Mouse (Mus musculus) forebrain, embryonic 14.5 days (tissue): ENCODE measurements around the gene Hrk. TPM values are rescaled to one million over a fixed set of nuclear protein-coding genes. Genes with fewer than 3 reads are reported as not detected.
A peak's percentile ranks its signal among the peaks of the same experiment; 100 is the strongest.

Experiments
- ATAC-seq: fragments of 200-750 bp; cut with Nextera tagmentation; 2 replicates; pipeline ENCODE4 v1.8.0; 2017; ENCODE audit warnings: mild to moderate bottlenecking, moderate library complexity
- DNase-seq: peaks from one replicate; pipeline ENCODE4 v3.0.0-alpha.2; 2015; ENCODE audit warnings: low spot score
- H3K27ac ChIP-seq: fragments of 300-500 bp; sonication (generic); 2 replicates; pipeline ENCODE4 v1.5.1; 2014; ENCODE audit warnings: low read depth, mild to moderate bottlenecking, control low read depth, low read length, moderate library complexity
- H3K27me3 ChIP-seq: fragments of 300-500 bp; sonication (generic); replicated peaks from 2 replicates; pipeline ENCODE4 v1.6.1; 2014; ENCODE audit warnings: low read length, control low read depth, mixed read lengths; ENCODE audit not compliant: control insufficient read depth, insufficient read depth
- H3K36me3 ChIP-seq: fragments of 300-500 bp; sonication (generic); 2 replicates; pipeline ENCODE4 v1.6.1; 2014; ENCODE audit warnings: low read length, control low read depth; ENCODE audit not compliant: control insufficient read depth, insufficient read depth
- H3K4me1 ChIP-seq: fragments of 300-500 bp; sonication (generic); 2 replicates; pipeline ENCODE4 v1.6.1; 2014; ENCODE audit warnings: antibody characterized with exemption, low read length, control low read depth; ENCODE audit not compliant: control insufficient read depth, insufficient read depth
- H3K4me2 ChIP-seq: fragments of 300-500 bp; sonication (generic); 2 replicates; pipeline ENCODE4 v1.6.1; 2014; ENCODE audit warnings: mild to moderate bottlenecking, control low read depth, low read length
- H3K4me3 ChIP-seq: fragments of 300-500 bp; sonication (generic); 2 replicates; pipeline ENCODE4 v1.5.1; 2014; ENCODE audit warnings: low read depth, low read length, control low read depth
- H3K9ac ChIP-seq: fragments of 300-500 bp; sonication (generic); 2 replicates; pipeline ENCODE4 v1.6.1; 2014; ENCODE audit warnings: mild to moderate bottlenecking, low read length, control low read depth, moderate library complexity
- H3K9me3 ChIP-seq: fragments of 300-500 bp; sonication (generic); replicated peaks from 2 replicates; pipeline ENCODE4 v1.6.1; 2016; ENCODE audit warnings: low read length, control low read depth, mixed read lengths; ENCODE audit not compliant: control insufficient read depth
- WGBS: fragments of 180-500 bp; shearing (Covaris S2); extraction: QIAGEN DNeasy Blood & Tissue Kit; methylation state at CpG from one replicate; pipeline ENCODE4 v1.1.7; 2014; 5-methylcytosine and 5-hydroxymethylcytosine counted together
- polyA plus RNA-seq: library from polyadenylated mRNA; unstranded; fragments of >200 nt; fragmentation: Nextera tagmentation; extraction: Ambion mirVana; gene quantifications from 2 replicates; pipeline ENCODE4 v1.2.1, GENCODE M21; 2014

Hrk gene
- polyA plus RNA-seq, 1 experiment from 2014 or later = 1.1 TPM

- Histone ChIP-seq H3K36me3 (peaks cover 8% of the 10 kb centered on the region; the same call in 1 of the 2 replicates), H3K27ac (no peak overlapping the region), H3K4me1 (peaks cover 5% of the 10 kb centered on the region; the same call in 1 of the 2 replicates), H3K27me3 (no peaks in the 10 kb centered on the region), H3K9ac (no peak overlapping the region), H3K4me3 (no peak overlapping the region), H3K9me3 (no peaks in the 10 kb centered on the region), H3K4me2 (no peak overlapping the region)
- no peak for ATAC-seq
- 87% methylated on average over 3 of the region's 3 CpGs for WGBS
- no peak for DNase-seq
Measured at GRCm38 (mm10) chr5:118149711-118150110, 14.7 kb upstream of the Hrk start.

DNA sequence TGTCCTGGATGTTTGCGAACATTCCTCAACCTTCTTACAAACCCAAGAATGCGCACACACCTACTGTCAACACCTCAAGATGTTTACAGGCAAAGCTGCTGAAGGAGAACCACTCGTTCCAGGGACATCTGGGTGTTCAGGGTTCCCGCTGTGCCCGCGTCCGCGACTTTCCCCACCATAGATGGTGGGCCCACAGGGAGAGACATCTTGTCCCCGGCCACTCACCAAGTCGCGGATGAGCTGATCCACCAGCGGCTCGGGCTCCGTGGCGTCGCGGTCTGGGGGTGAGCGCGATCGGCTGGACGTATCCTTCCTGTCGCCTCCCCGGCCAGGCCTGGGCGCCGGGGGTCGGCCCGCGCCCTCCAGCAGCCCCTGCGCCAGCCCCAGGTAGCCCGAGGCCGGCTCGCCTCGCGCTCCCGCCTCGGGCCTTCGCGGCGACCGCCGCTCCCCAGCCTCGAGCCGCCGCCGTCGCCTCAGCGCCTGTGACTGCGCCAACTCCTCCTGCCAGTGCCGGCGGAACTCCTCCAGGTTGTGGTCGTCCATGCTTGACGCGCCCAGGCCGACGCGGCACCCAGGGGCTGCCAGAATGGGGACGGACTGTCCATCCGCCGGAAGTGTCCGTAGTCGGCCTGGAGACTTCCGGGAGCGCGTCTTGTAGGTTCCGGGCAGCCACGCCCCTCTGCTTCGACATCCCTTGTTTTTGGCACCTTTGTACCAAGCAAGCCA, 9.4 kb upstream of the Hrk start, which contains the start of gene Fbxw8:
Fbxw8 (minus strand) TSS at position 626 of the 726 bp plus-strand sequence.
- ATAC-seq = peak; percentile 92
- 0 out of 2 replicates have a peak, but pooled peaks cover 8% of the 10 kb centered on the region for H3K36me3 ChIP-seq
- peak within 1 kb of the TSS; percentile 89 for H3K4me3 ChIP-seq
- H3K9ac ChIP-seq = peak within 1 kb of the TSS; percentile 91
- under 1% methylated on average over 67 of the region's 67 CpGs for WGBS
- peaks cover 5% of the 10 kb centered on the region; the same call in 1 of the 2 replicates for H3K4me1 ChIP-seq
- peak within 1 kb of the TSS; percentile 48; the same call in 1 of the 2 replicates for H3K27ac ChIP-seq
- no peaks in the 10 kb centered on the region for H3K9me3 ChIP-seq
- peak within 1 kb of the TSS; percentile 78 for H3K4me2 ChIP-seq
- H3K27me3 ChIP-seq = no peaks in the 10 kb centered on the region
- peak; percentile 92 for DNase-seq

GRCm38 (mm10) chr5:118155565-118155947, 8.9 kb upstream of the Hrk start:
- no peaks in the 10 kb centered on the region for H3K9me3 ChIP-seq
- 0 out of 2 replicates have a peak, but pooled peaks cover 8% of the 10 kb centered on the region for H3K36me3 ChIP-seq
- H3K4me2 ChIP-seq = peak overlapping the region; percentile 78
- no peak overlapping the region for H3K27ac ChIP-seq
- peaks cover 5% of the 10 kb centered on the region; the same call in 1 of the 2 replicates for H3K4me1 ChIP-seq
- H3K9ac ChIP-seq = peak overlapping the region; percentile 91
- DNase-seq (no peak), ATAC-seq (0 out of 2 replicates have a peak, but pooled peaks have one; percentile 37)
- no peaks in the 10 kb centered on the region for H3K27me3 ChIP-seq
- WGBS = 24% methylated on average over 9 of the region's 9 CpGs
- peak overlapping the region; percentile 89 for H3K4me3 ChIP-seq

DNA sequence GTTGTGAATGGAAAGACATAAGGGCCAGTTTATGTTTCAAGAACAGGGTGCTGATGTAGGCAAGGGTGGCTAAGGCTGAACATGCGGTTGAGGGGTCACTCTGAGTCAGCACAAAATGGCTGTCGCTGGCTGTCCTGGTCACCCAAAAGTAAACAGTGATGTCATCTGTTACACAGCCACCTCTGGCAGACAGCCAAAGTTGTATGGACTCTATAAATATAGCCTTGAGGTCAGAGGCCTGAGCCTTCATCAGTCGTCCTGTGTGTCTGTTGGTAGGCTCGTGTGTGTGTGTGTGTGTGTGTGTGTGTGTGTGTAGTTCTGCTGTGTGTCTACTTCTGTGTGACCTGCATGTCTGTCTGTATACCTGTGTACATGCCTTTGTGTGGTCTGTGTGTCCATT, 7.5 kb upstream of the Hrk start:
- H3K27me3 ChIP-seq = no peaks in the 10 kb centered on the region
- H3K36me3 ChIP-seq = 0 out of 2 replicates have a peak, but pooled peaks cover 2% of the 10 kb centered on the region
- H3K9me3 ChIP-seq = no peaks in the 10 kb centered on the region
- H3K4me2 ChIP-seq = no peak overlapping the region
- DNase-seq (no peak), ATAC-seq (no peak)
- 68% methylated on average over 4 of the region's 4 CpGs for WGBS
- no peak overlapping the region for H3K4me3 ChIP-seq
- no peak overlapping the region for H3K9ac ChIP-seq
- H3K27ac ChIP-seq = no peak overlapping the region
- H3K4me1 ChIP-seq = peaks cover 5% of the 10 kb centered on the region; the same call in 1 of the 2 replicates

GRCm38 (mm10) chr5:118160691-118161090, 3.8 kb upstream of the Hrk start:
- H3K4me2 ChIP-seq = no peak overlapping the region
- no peaks in the 10 kb centered on the region for H3K36me3 ChIP-seq
- no peak overlapping the region for H3K27ac ChIP-seq
- 46% methylated on average over 4 of the region's 4 CpGs for WGBS
- H3K9ac ChIP-seq = no peak overlapping the region
- no peaks in the 10 kb centered on the region for H3K27me3 ChIP-seq
- no peaks in the 10 kb centered on the region for H3K9me3 ChIP-seq
- DNase-seq (no peak), ATAC-seq (no peak)
- H3K4me1 ChIP-seq = no peaks in the 10 kb centered on the region
- H3K4me3 ChIP-seq = no peak overlapping the region

- H3K9me3 ChIP-seq = no peaks in the 10 kb centered on the region
- ATAC-seq (no peak), DNase-seq (no peak)
- no peak overlapping the region for H3K4me3 ChIP-seq
- no peaks in the 10 kb centered on the region for H3K36me3 ChIP-seq
- no peak overlapping the region for H3K4me2 ChIP-seq
- no peak overlapping the region for H3K27ac ChIP-seq
- H3K9ac ChIP-seq = no peak overlapping the region
- H3K27me3 ChIP-seq = peaks cover 23% of the 10 kb centered on the region
- no peaks in the 10 kb centered on the region for H3K4me1 ChIP-seq
Measured at GRCm38 (mm10) chr5:118165462-118165861, 1.0 kb downstream of the Hrk start.

DNA sequence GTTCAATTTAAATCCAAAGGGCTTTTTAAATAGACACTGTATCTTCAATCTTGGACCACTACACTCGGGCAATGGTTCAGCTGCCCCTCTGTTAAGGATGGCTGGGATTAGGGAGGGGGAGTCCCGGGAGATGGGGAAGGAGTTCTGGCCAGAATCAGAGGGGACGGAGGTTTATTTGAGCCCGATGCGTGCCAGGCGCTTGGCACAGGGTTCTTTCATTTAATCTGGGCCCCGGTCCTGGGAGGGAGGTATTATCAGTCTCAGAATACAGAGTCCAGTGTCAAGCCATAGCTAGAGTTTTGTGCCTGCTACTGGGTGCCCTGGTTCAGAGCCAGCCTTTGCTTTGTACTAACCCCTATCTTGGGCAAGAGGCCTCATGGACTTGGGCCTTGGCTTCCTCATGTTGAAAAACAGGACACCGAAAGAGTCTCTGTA, 3.1 kb downstream of the Hrk start:
- no peaks in the 10 kb centered on the region for H3K36me3 ChIP-seq
- peaks cover 39% of the 10 kb centered on the region for H3K27me3 ChIP-seq
- H3K4me3 ChIP-seq = no peak overlapping the region
- H3K4me1 ChIP-seq = 0 out of 2 replicates have a peak, but pooled peaks cover 9% of the 10 kb centered on the region
- DNase-seq (peak; percentile 54), ATAC-seq (no peak)
- no peaks in the 10 kb centered on the region for H3K9me3 ChIP-seq
- H3K9ac ChIP-seq = no peak overlapping the region
- 57% methylated on average over 8 of the region's 8 CpGs for WGBS
- H3K27ac ChIP-seq = no peak overlapping the region
- H3K4me2 ChIP-seq = no peak overlapping the region

DNA sequence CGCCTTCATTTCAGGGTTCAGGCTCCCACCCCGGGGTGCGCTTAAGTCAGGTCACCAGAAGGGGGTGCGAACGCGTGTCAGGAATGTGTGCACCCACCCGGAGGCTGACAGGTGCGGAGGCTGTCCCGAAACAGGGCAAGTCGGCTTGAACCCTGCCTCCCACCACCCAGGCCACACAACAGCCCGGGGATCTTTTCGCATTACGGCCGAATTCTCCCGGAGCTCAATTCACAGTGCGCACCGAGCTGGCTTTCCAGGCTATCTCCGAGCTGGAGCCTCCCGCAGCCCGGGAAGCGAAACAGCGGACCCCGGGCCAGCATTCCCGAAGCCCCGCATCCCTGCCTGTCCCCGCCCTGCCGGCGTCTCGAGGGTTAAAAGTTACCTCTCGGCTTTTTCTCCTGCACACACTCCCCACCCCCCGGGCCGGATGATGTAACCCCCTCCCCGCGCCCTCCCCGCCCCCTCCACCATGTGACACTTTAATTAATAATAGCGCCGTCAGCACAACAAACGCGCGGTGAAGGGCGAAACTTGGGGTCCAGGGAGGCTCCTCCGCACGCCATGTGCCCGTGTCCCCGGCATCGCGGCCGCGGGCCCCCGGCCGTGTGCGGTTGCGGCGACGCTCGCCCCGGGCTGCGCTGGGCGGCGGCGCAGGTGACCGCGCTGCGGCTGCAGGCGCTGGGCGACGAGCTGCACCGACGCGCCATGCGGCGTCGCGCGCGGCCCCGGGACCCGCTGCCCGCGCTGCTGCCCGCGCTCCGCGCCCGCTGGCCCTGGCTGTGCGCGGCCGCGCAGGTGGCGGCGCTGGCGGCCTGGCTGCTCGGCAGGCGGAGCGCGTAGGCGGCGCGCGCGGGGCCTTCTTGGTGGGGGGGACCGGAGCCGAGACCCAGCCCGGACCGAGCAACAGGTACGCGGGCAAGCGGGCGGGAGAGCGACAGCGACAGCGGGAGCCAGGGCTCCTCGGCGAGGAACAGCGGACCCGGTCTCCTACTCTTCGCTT, 5.1 kb downstream of the Hrk start:
- peak; percentile 49 for ATAC-seq
- no peaks in the 10 kb centered on the region for H3K9me3 ChIP-seq
- DNase-seq = peak; percentile 46
- H3K27ac ChIP-seq = no peak overlapping the region
- WGBS = under 1% methylated on average over 89 of the region's 117 CpGs
- H3K4me3 ChIP-seq = peak overlapping the region; percentile 45
- H3K27me3 ChIP-seq = peaks cover 53% of the 10 kb centered on the region
- 0 out of 2 replicates have a peak, but pooled peaks cover 9% of the 10 kb centered on the region for H3K4me1 ChIP-seq
- H3K4me2 ChIP-seq = peak overlapping the region; percentile 96
- no peaks in the 10 kb centered on the region for H3K36me3 ChIP-seq
- H3K9ac ChIP-seq = peak overlapping the region; percentile 62
